Mouse (Mus musculus): ENCODE results near the gene Gstp1. TPM values are rescaled to one million over a fixed set of nuclear protein-coding genes. Genes with fewer than 3 reads are reported as not detected.

The Gstp1 gene
- polyA plus RNA-seq, 1 experiment from 2014 or later = 810 TPM

GRCm38 (mm10) chr19:3988750-3989149 is 49.0 kb downstream of the Gstp1 start:
- no peak overlapping the region for H3K4me3 ChIP-seq (ENCODE audit: low read depth, low read length)
- ATAC-seq (replicated peaks; ENCODE audit: low FRiP score, low TSS enrichment, low read depth) (no peak), DNase-seq (ENCODE audit: low spot score) (no peak)
- H3K4me2 ChIP-seq (ENCODE audit: low read length) = no peak overlapping the region
- no peak overlapping the region for H3K27ac ChIP-seq (ENCODE audit: low read depth)
- H3K27me3 ChIP-seq (replicated peaks; ENCODE audit: control insufficient read depth, insufficient read depth, low read length) = no peaks in the 10 kb centered on the region
- 82% methylated on average over 4 of the region's 4 CpGs for WGBS
- H3K4me1 ChIP-seq (replicated peaks; ENCODE audit: control insufficient read depth, insufficient read depth, low read length) = peaks cover 24% of the 10 kb centered on the region
- H3K9ac ChIP-seq (ENCODE audit: low read length) = no peak overlapping the region
- H3K36me3 ChIP-seq (ENCODE audit: control insufficient read depth, insufficient read depth, low read length) = no peaks in the 10 kb centered on the region
- no peaks in the 10 kb centered on the region for H3K9me3 ChIP-seq (ENCODE audit: control insufficient read depth, low read length)

GRCm38 (mm10) chr19:3988066-3988465 is 49.7 kb downstream of the Gstp1 start:
- H3K27me3 ChIP-seq (replicated peaks; ENCODE audit: control insufficient read depth, insufficient read depth, low read length) = no peaks in the 10 kb centered on the region
- peaks cover 30% of the 10 kb centered on the region for H3K4me1 ChIP-seq (replicated peaks; ENCODE audit: control insufficient read depth, insufficient read depth, low read length)
- WGBS = 86% methylated on average over 14 of the region's 14 CpGs
- no peak overlapping the region for H3K4me2 ChIP-seq (ENCODE audit: low read length)
- no peaks in the 10 kb centered on the region for H3K9me3 ChIP-seq (ENCODE audit: control insufficient read depth, low read length)
- no peak for ATAC-seq (replicated peaks; ENCODE audit: low FRiP score, low TSS enrichment, low read depth)
- no peak overlapping the region for H3K9ac ChIP-seq (ENCODE audit: low read length)
- no peak overlapping the region for H3K4me3 ChIP-seq (ENCODE audit: low read depth, low read length)
- H3K27ac ChIP-seq (ENCODE audit: low read depth) = no peak overlapping the region
- no peaks in the 10 kb centered on the region for H3K36me3 ChIP-seq (ENCODE audit: control insufficient read depth, insufficient read depth, low read length)
- DNase-seq (ENCODE audit: low spot score) = no peak

- ATAC-seq (replicated peaks; ENCODE audit: low FRiP score, low TSS enrichment, low read depth) = peak; percentile 70; the same call in 1 of the 2 replicates
- Histone ChIP-seq H3K36me3 (ENCODE audit: control insufficient read depth, insufficient read depth, low read length) (no peaks in the 10 kb centered on the region), H3K27me3 (replicated peaks; ENCODE audit: control insufficient read depth, insufficient read depth, low read length) (no peaks in the 10 kb centered on the region), H3K4me3 (ENCODE audit: low read depth, low read length) (no peak within 1 kb of the TSS), H3K27ac (ENCODE audit: low read depth) (0 out of 2 replicates have a peak within 1 kb of the TSS, but pooled peaks have one; percentile 1), H3K9ac (ENCODE audit: low read length) (0 out of 2 replicates have a peak within 1 kb of the TSS, but pooled peaks have one; percentile 2), H3K4me2 (ENCODE audit: low read length) (peak within 1 kb of the TSS; percentile 34), H3K9me3 (ENCODE audit: control insufficient read depth, low read length) (no peaks in the 10 kb centered on the region), H3K4me1 (replicated peaks; ENCODE audit: control insufficient read depth, insufficient read depth, low read length) (peaks cover 30% of the 10 kb centered on the region)
- WGBS = 10% methylated on average over 8 of the region's 8 CpGs
- peak; percentile 84 for DNase-seq (ENCODE audit: low spot score)
Observed at GRCm38 (mm10) chr19:3986334-3986733, 51.5 kb downstream of the Gstp1 start, which contains the start of gene Acy3. Gene Acy3, plus strand, starts transcription at chr19:3986570.

Other genes with a start within 250 kb of the Gstp1 start
- gene Chka, start 186.2 kb downstream of the Gstp1 start, polyA plus RNA-seq (2014; fragmentation: Nextera tagmentation; extraction: Ambion mirVana) = 48.8 and 54.0 TPM in 2 replicates
- 34.8 and 40.5 TPM in 2 replicates for gene Tcirg1, start 130.9 kb downstream of the Gstp1 start, polyA plus RNA-seq (2014; fragmentation: Nextera tagmentation; extraction: Ambion mirVana)
- 374 and 390 TPM in 2 replicates for gene Ndufs8, start 125.2 kb downstream of the Gstp1 start, polyA plus RNA-seq (2014; fragmentation: Nextera tagmentation; extraction: Ambion mirVana)
- gene Aldh3b1, start 108.2 kb downstream of the Gstp1 start, polyA plus RNA-seq (2014; fragmentation: Nextera tagmentation; extraction: Ambion mirVana) = 1.9 and 2.3 TPM in 2 replicates
- gene Unc93b1, start 102.8 kb downstream of the Gstp1 start, polyA plus RNA-seq (2014; fragmentation: Nextera tagmentation; extraction: Ambion mirVana) = 14.4 and 16.0 TPM in 2 replicates
- gene Aldh3b3, start 79.3 kb downstream of the Gstp1 start, polyA plus RNA-seq (2014; fragmentation: Nextera tagmentation; extraction: Ambion mirVana) = not detected in 2 replicates
- gene Aldh3b2, start 65.7 kb downstream of the Gstp1 start, polyA plus RNA-seq (2014; fragmentation: Nextera tagmentation; extraction: Ambion mirVana) = 0.99 and 1.0 TPM in 2 replicates
- gene Acy3, start 51.4 kb downstream of the Gstp1 start, polyA plus RNA-seq (2014; fragmentation: Nextera tagmentation; extraction: Ambion mirVana) = 13.0 and 13.5 TPM in 2 replicates
- gene Tbx10, start 45.2 kb downstream of the Gstp1 start, polyA plus RNA-seq (2014; fragmentation: Nextera tagmentation; extraction: Ambion mirVana) = 0.13 and 0.16 TPM in 2 replicates
- gene Nudt8, start 37.4 kb downstream of the Gstp1 start, polyA plus RNA-seq (2014; fragmentation: Nextera tagmentation; extraction: Ambion mirVana) = 42.1 and 42.7 TPM in 2 replicates
- 2.4 and 2.9 TPM in 2 replicates for gene Gm49405, start 37.4 kb downstream of the Gstp1 start, polyA plus RNA-seq (2014; fragmentation: Nextera tagmentation; extraction: Ambion mirVana)
- gene Doc2g, start 34.7 kb downstream of the Gstp1 start, polyA plus RNA-seq (2014; fragmentation: Nextera tagmentation; extraction: Ambion mirVana) = 3.6 and 3.9 TPM in 2 replicates
- 247 and 248 TPM in 2 replicates for gene Ndufv1, start 25.2 kb downstream of the Gstp1 start, polyA plus RNA-seq (2014; fragmentation: Nextera tagmentation; extraction: Ambion mirVana)
- gene Gstp2, start 8.0 kb upstream of the Gstp1 start, polyA plus RNA-seq (2014; fragmentation: Nextera tagmentation; extraction: Ambion mirVana) = 7.8 and 8.8 TPM in 2 replicates
- 1.0 and 1.3 TPM in 2 replicates for gene Gstp3, start 21.6 kb upstream of the Gstp1 start, polyA plus RNA-seq (2014; fragmentation: Nextera tagmentation; extraction: Ambion mirVana)
- 0.57 TPM in 1 of 2 replicates, not detected in the other for gene Cabp2, start 43.6 kb upstream of the Gstp1 start, polyA plus RNA-seq (2014; fragmentation: Nextera tagmentation; extraction: Ambion mirVana)
- 87.4 and 103 TPM in 2 replicates for gene Cdk2ap2, start 59.2 kb upstream of the Gstp1 start, polyA plus RNA-seq (2014; fragmentation: Nextera tagmentation; extraction: Ambion mirVana)
- 13.3 and 14.3 TPM in 2 replicates for gene Pitpnm1, start 62.0 kb upstream of the Gstp1 start, polyA plus RNA-seq (2014; fragmentation: Nextera tagmentation; extraction: Ambion mirVana)
- gene Aip, start 87.9 kb upstream of the Gstp1 start, polyA plus RNA-seq (2014; fragmentation: Nextera tagmentation; extraction: Ambion mirVana) = 89.7 and 96.0 TPM in 2 replicates
- not detected in 2 replicates for gene Gpr152, start 101.8 kb upstream of the Gstp1 start, polyA plus RNA-seq (2014; fragmentation: Nextera tagmentation; extraction: Ambion mirVana)
- 0.08 TPM in 1 of 2 replicates, not detected in the other for gene Cabp4, start 106.0 kb upstream of the Gstp1 start, polyA plus RNA-seq (2014; fragmentation: Nextera tagmentation; extraction: Ambion mirVana)
- 174 and 189 TPM in 2 replicates for gene Coro1b, start 110.6 kb upstream of the Gstp1 start, polyA plus RNA-seq (2014; fragmentation: Nextera tagmentation; extraction: Ambion mirVana)
- gene Ptprcap, start 115.6 kb upstream of the Gstp1 start, polyA plus RNA-seq (2014; fragmentation: Nextera tagmentation; extraction: Ambion mirVana) = 3.1 and 3.3 TPM in 2 replicates
- gene Rps6kb2, start 125.4 kb upstream of the Gstp1 start, polyA plus RNA-seq (2014; fragmentation: Nextera tagmentation; extraction: Ambion mirVana) = 37.4 and 40.6 TPM in 2 replicates
- 2.3 and 3.1 TPM in 2 replicates for gene Carns1, start 137.5 kb upstream of the Gstp1 start, polyA plus RNA-seq (2014; fragmentation: Nextera tagmentation; extraction: Ambion mirVana)
- gene Tbc1d10c, start 153.3 kb upstream of the Gstp1 start, polyA plus RNA-seq (2014; fragmentation: Nextera tagmentation; extraction: Ambion mirVana) = 3.9 and 4.4 TPM in 2 replicates
- 837 and 863 TPM in 2 replicates for gene Ppp1ca, start 154.1 kb upstream of the Gstp1 start, polyA plus RNA-seq (2014; fragmentation: Nextera tagmentation; extraction: Ambion mirVana)
- gene Rad9a, start 163.7 kb upstream of the Gstp1 start, polyA plus RNA-seq (2014; fragmentation: Nextera tagmentation; extraction: Ambion mirVana) = 33.2 and 38.3 TPM in 2 replicates
- 6.9 and 7.5 TPM in 2 replicates for gene Clcf1, start 176.3 kb upstream of the Gstp1 start, polyA plus RNA-seq (2014; fragmentation: Nextera tagmentation; extraction: Ambion mirVana)
- not detected in 2 replicates for gene AC109138.7, start 176.4 kb upstream of the Gstp1 start, polyA plus RNA-seq (2014; fragmentation: Nextera tagmentation; extraction: Ambion mirVana)
- gene Pold4, start 193.9 kb upstream of the Gstp1 start, polyA plus RNA-seq (2014; fragmentation: Nextera tagmentation; extraction: Ambion mirVana) = 30.8 and 30.9 TPM in 2 replicates
- 21.7 and 25.4 TPM in 2 replicates for gene Ssh3, start 231.2 kb upstream of the Gstp1 start, polyA plus RNA-seq (2014; fragmentation: Nextera tagmentation; extraction: Ambion mirVana)
- 6.4 and 7.8 TPM in 2 replicates for gene Ankrd13d, start 245.2 kb upstream of the Gstp1 start, polyA plus RNA-seq (2014; fragmentation: Nextera tagmentation; extraction: Ambion mirVana)